Mouse (Mus musculus): ENCODE measurements around the gene Syt17.

GRCm38 (mm10) chr7:118362931-118363330 is 85.1 kb downstream of the Syt17 start:
- no peak for TF ChIP-seq EP300 (IDR thresholded peaks at IDR 0.05; ENCODE audit: low read depth)
- no peak for TF ChIP-seq CTCF (IDR thresholded peaks at IDR 0.05; ENCODE audit: low read depth)
